Mouse (Mus musculus) lung, postnatal 0 days (tissue): Measurements from ENCODE around the gene Tsx.

Experiments
- CTCF ChIP-seq: IDR thresholded peaks from 2 replicates; pipeline ENCODE4 v1.5.1; 2016; ENCODE audit warnings: antibody characterized with exemption, mild to moderate bottlenecking
- EP300 ChIP-seq: IDR thresholded peaks from 2 replicates; pipeline ENCODE4 v1.6.1; 2016; ENCODE audit warnings: antibody characterized with exemption, mild to moderate bottlenecking, control low read depth

- no peak for TF ChIP-seq EP300
- no peak for TF ChIP-seq CTCF
These were observed 18.0 kb downstream of the Tsx start for GRCm38 (mm10) chrX:103432293-103432692.
